Mouse (Mus musculus) bone marrow, adult 2 months (tissue): ENCODE data around the gene Gm30302.

Experiments used
- CTCF ChIP-seq: fragments of 200-500 bp; IDR thresholded peaks from 2 replicates; pipeline ENCODE4 v1.5.1; 2011; ENCODE audit warnings: low read length, control low read depth; ENCODE audit not compliant: control insufficient read depth, insufficient read depth
- POLR2A ChIP-seq: fragments of 200-500 bp; IDR thresholded peaks from 2 replicates; pipeline ENCODE4 v1.6.1; 2011; ENCODE audit warnings: low read depth, mild to moderate bottlenecking, control low read depth, low read length, borderline replicate concordance; ENCODE audit not compliant: control insufficient read depth

- no peak for TF ChIP-seq POLR2A
- no peak for TF ChIP-seq CTCF
These were observed 30.8 kb downstream of the Gm30302 start for GRCm38 (mm10) chr13:49768048-49768447.
